Mouse (Mus musculus) embryonic facial prominence, embryonic 13.5 days (tissue): ENCODE measurements around the gene Tmc6. TPM values are rescaled to one million over a fixed set of nuclear protein-coding genes. Genes with fewer than 3 reads are reported as not detected.

ENCODE experiments used
- ATAC-seq: fragments of 200-750 bp; cut with Nextera tagmentation; 2 replicates; pipeline ENCODE4 v1.8.0; 2017; ENCODE audit warnings: low read depth; ENCODE audit not compliant: insufficient number of reproducible peaks, insufficient read depth, low FRiP score, low TSS enrichment
- H3K27ac ChIP-seq: fragments of 300-500 bp; sonication (generic); 2 replicates; pipeline ENCODE4 v1.5.1; 2015; ENCODE audit warnings: moderate library complexity, mild to moderate bottlenecking, inconsistent platforms
- H3K27me3 ChIP-seq: fragments of 300-500 bp; sonication (generic); 2 replicates; pipeline ENCODE4 v1.6.1; 2015; ENCODE audit warnings: mild to moderate bottlenecking, inconsistent platforms
- H3K36me3 ChIP-seq: fragments of 300-500 bp; sonication (generic); 2 replicates; pipeline ENCODE4 v1.6.1; 2015; ENCODE audit warnings: mild to moderate bottlenecking, inconsistent platforms
- H3K4me1 ChIP-seq: fragments of 300-500 bp; sonication (generic); 2 replicates; pipeline ENCODE4 v1.6.1; 2015; ENCODE audit warnings: inconsistent platforms
- H3K4me2 ChIP-seq: fragments of 300-500 bp; sonication (generic); 2 replicates; pipeline ENCODE4 v1.6.1; 2015; ENCODE audit warnings: moderate library complexity, mild to moderate bottlenecking, inconsistent platforms
- H3K4me3 ChIP-seq: fragments of 300-500 bp; sonication (generic); 2 replicates; pipeline ENCODE4 v1.5.1; 2015; ENCODE audit warnings: mild to moderate bottlenecking, inconsistent platforms
- H3K9ac ChIP-seq: fragments of 300-500 bp; sonication (generic); 2 replicates; pipeline ENCODE4 v1.6.1; 2015; ENCODE audit warnings: mild to moderate bottlenecking, inconsistent platforms
- H3K9me3 ChIP-seq: fragments of 300-500 bp; sonication (generic); 2 replicates; pipeline ENCODE4 v1.6.1; 2016; ENCODE audit warnings: inconsistent platforms
- WGBS: fragments of 180-500 bp; shearing (Covaris S2); methylation state at CpG from one replicate; pipeline ENCODE4 v1.1.7; 2015; ENCODE audit warnings: mixed read lengths; 5-methylcytosine and 5-hydroxymethylcytosine counted together
- polyA plus RNA-seq: library from polyadenylated mRNA; unstranded; fragments of >200 nt; fragmentation: Nextera tagmentation; extraction: Ambion mirVana; gene quantifications from 2 replicates; pipeline ENCODE4 v1.2.1, GENCODE M21; 2015

The Tmc6 gene
- polyA plus RNA-seq, 1 experiment from 2014 or later, result 19.0 TPM

GRCm38 (mm10) chr11:117743454-117744030, 38.5 kb downstream of the Tmc6 start:
- Histone ChIP-seq H3K36me3 (peaks cover 98% of the 10 kb centered on the region), H3K4me2 (no peak overlapping the region), H3K27ac (no peak overlapping the region), H3K4me1 (0 out of 2 replicates have a peak, but pooled peaks cover 5% of the 10 kb centered on the region), H3K9ac (no peak overlapping the region), H3K4me3 (no peak overlapping the region), H3K9me3 (no peaks in the 10 kb centered on the region), H3K27me3 (no peaks in the 10 kb centered on the region)
- ATAC-seq, result no peak
- whole genome bisulfite sequencing, result 47% methylated on average over 4 of the region's 4 CpGs

GRCm38 (mm10) chr11:117742715-117743114, 39.3 kb downstream of the Tmc6 start:
- H3K36me3 ChIP-seq, result peaks cover 98% of the 10 kb centered on the region
- WGBS, result 77% methylated on average over 8 of the region's 8 CpGs
- H3K4me1 ChIP-seq, result 0 out of 2 replicates have a peak, but pooled peaks cover 5% of the 10 kb centered on the region
- H3K9ac ChIP-seq, result no peak overlapping the region
- no peak overlapping the region for H3K27ac ChIP-seq
- no peaks in the 10 kb centered on the region for H3K9me3 ChIP-seq
- no peak overlapping the region for H3K4me2 ChIP-seq
- no peak overlapping the region for H3K4me3 ChIP-seq
- no peaks in the 10 kb centered on the region for H3K27me3 ChIP-seq
- ATAC-seq, result no peak

GRCm38 (mm10) chr11:117742243-117742642, 39.8 kb downstream of the Tmc6 start:
- H3K27me3 ChIP-seq, result no peaks in the 10 kb centered on the region
- H3K4me1 ChIP-seq, result 0 out of 2 replicates have a peak, but pooled peaks cover 5% of the 10 kb centered on the region
- no peak overlapping the region for H3K4me3 ChIP-seq
- 87% methylated on average over 8 of the region's 8 CpGs for WGBS
- no peak overlapping the region; the same call in 1 of the 2 replicates for H3K27ac ChIP-seq
- H3K9me3 ChIP-seq, result no peaks in the 10 kb centered on the region
- peaks cover 98% of the 10 kb centered on the region for H3K36me3 ChIP-seq
- H3K9ac ChIP-seq, result no peak overlapping the region
- H3K4me2 ChIP-seq, result no peak overlapping the region
- no peak for ATAC-seq

- Histone ChIP-seq H3K4me3 (no peak overlapping the region), H3K36me3 (peaks cover 100% of the 10 kb centered on the region), H3K9ac (no peak overlapping the region), H3K27me3 (no peaks in the 10 kb centered on the region), H3K27ac (no peak overlapping the region), H3K9me3 (no peaks in the 10 kb centered on the region), H3K4me1 (0 out of 2 replicates have a peak, but pooled peaks cover 5% of the 10 kb centered on the region), H3K4me2 (no peak overlapping the region)
- WGBS, result 84% methylated on average over 6 of the region's 6 CpGs
- ATAC-seq, result no peak
Observed at GRCm38 (mm10) chr11:117741128-117741527, 40.9 kb downstream of the Tmc6 start.

GRCm38 (mm10) chr11:117738123-117738522, 43.9 kb downstream of the Tmc6 start:
- Histone ChIP-seq H3K36me3 (peaks cover 97% of the 10 kb centered on the region), H3K27ac (no peak overlapping the region), H3K9ac (no peak overlapping the region), H3K9me3 (no peaks in the 10 kb centered on the region), H3K4me3 (no peak overlapping the region), H3K4me2 (no peak overlapping the region), H3K27me3 (no peaks in the 10 kb centered on the region), H3K4me1 (no peaks in the 10 kb centered on the region)
- ATAC-seq, result no peak
- WGBS, result 88% methylated on average over 5 of the region's 5 CpGs

GRCm38 (mm10) chr11:117736037-117736689, 45.8 kb downstream of the Tmc6 start:
- peaks cover 90% of the 10 kb centered on the region for H3K36me3 ChIP-seq
- 72% methylated on average over 5 of the region's 5 CpGs for WGBS
- H3K4me2 ChIP-seq, result no peak overlapping the region
- no peak overlapping the region for H3K27ac ChIP-seq
- no peaks in the 10 kb centered on the region for H3K4me1 ChIP-seq
- no peak overlapping the region for H3K4me3 ChIP-seq
- H3K9me3 ChIP-seq, result no peaks in the 10 kb centered on the region
- H3K9ac ChIP-seq, result no peak overlapping the region
- ATAC-seq, result no peak
- no peaks in the 10 kb centered on the region for H3K27me3 ChIP-seq

GRCm38 (mm10) chr11:117731470-117731869, 50.5 kb downstream of the Tmc6 start:
- Histone ChIP-seq H3K4me1 (peaks cover 17% of the 10 kb centered on the region; the same call in 1 of the 2 replicates), H3K36me3 (peaks cover 43% of the 10 kb centered on the region), H3K27ac (no peak overlapping the region), H3K4me3 (no peak overlapping the region), H3K4me2 (no peak overlapping the region), H3K9ac (no peak overlapping the region), H3K9me3 (no peaks in the 10 kb centered on the region), H3K27me3 (no peaks in the 10 kb centered on the region)
- WGBS, result 93% methylated on average over 7 of the region's 7 CpGs
- no peak for ATAC-seq

- 85% methylated on average over 4 of the region's 4 CpGs for WGBS
- Histone ChIP-seq H3K36me3 (peaks cover 40% of the 10 kb centered on the region), H3K9me3 (no peaks in the 10 kb centered on the region), H3K9ac (no peak overlapping the region), H3K4me1 (peaks cover 17% of the 10 kb centered on the region; the same call in 1 of the 2 replicates), H3K27ac (no peak overlapping the region), H3K4me2 (no peak overlapping the region), H3K4me3 (no peak overlapping the region), H3K27me3 (no peaks in the 10 kb centered on the region)
- ATAC-seq, result no peak
Observed at GRCm38 (mm10) chr11:117730490-117730838, 51.5 kb downstream of the Tmc6 start.

- ATAC-seq, result no peak
- H3K27me3 ChIP-seq, result no peaks in the 10 kb centered on the region
- H3K4me3 ChIP-seq, result no peak overlapping the region
- no peak overlapping the region for H3K4me2 ChIP-seq
- H3K27ac ChIP-seq, result no peak overlapping the region
- no peaks in the 10 kb centered on the region for H3K9me3 ChIP-seq
- H3K9ac ChIP-seq, result no peak overlapping the region
- H3K36me3 ChIP-seq, result peaks cover 39% of the 10 kb centered on the region
- peaks cover 17% of the 10 kb centered on the region; the same call in 1 of the 2 replicates for H3K4me1 ChIP-seq
- WGBS, result 85% methylated on average over 7 of the region's 7 CpGs
Observed at GRCm38 (mm10) chr11:117729798-117730489, 52.1 kb downstream of the Tmc6 start.

GRCm38 (mm10) chr11:117729341-117729740, 52.7 kb downstream of the Tmc6 start:
- Histone ChIP-seq H3K27me3 (no peaks in the 10 kb centered on the region), H3K9ac (no peak overlapping the region), H3K36me3 (peaks cover 41% of the 10 kb centered on the region), H3K4me1 (peaks cover 17% of the 10 kb centered on the region; the same call in 1 of the 2 replicates), H3K27ac (0 out of 2 replicates have a peak overlapping the region, but pooled peaks have one; percentile 24), H3K9me3 (no peaks in the 10 kb centered on the region), H3K4me2 (no peak overlapping the region), H3K4me3 (no peak overlapping the region)
- WGBS, result 74% methylated on average over 3 of the region's 3 CpGs
- no peak for ATAC-seq

GRCm38 (mm10) chr11:117728841-117729240, 53.2 kb downstream of the Tmc6 start:
- WGBS, result 46% methylated on average over 1 of the region's 1 CpGs
- Histone ChIP-seq H3K9me3 (no peaks in the 10 kb centered on the region), H3K9ac (no peak overlapping the region), H3K4me2 (no peak overlapping the region), H3K36me3 (peaks cover 41% of the 10 kb centered on the region), H3K27ac (no peak overlapping the region), H3K27me3 (no peaks in the 10 kb centered on the region), H3K4me1 (peaks cover 17% of the 10 kb centered on the region; the same call in 1 of the 2 replicates), H3K4me3 (no peak overlapping the region)
- ATAC-seq, result no peak
